Mouse (Mus musculus): ENCODE measurements around the gene Pank3. TPM values are rescaled to one million over a fixed set of nuclear protein-coding genes. Genes with fewer than 3 reads are reported as not detected.

Gene Pank3
- total and polyA plus RNA-seq, 3 experiments, result 18.2 to 40.2 (median 22.5) TPM

- no peaks in the 10 kb centered on the region for H3K27me3 ChIP-seq (replicated peaks)
- peaks cover 7 to 48% of the 10 kb centered on the region in 2 experiments; a peak in 3 of 4 replicates for H3K4me1 ChIP-seq (ENCODE audit: control insufficient read depth in 1 of 2, insufficient read depth in 2 of 2)
- H3K4me2 ChIP-seq (ENCODE audit: insufficient read depth, low read depth, poor library complexity, severe bottlenecking), result no peak overlapping the region
- dilution Hi-C loops (cut with MboI; ENCODE audit: extremely low pct_ligation_motif_present, extremely low pct_unique_long_range_greater_than_20kb, low sequenced_read_pairs), result no loop called here
- peak; percentile 42 for DNase-seq (ENCODE audit: extremely low read depth)
- peaks cover 62% of the 10 kb centered on the region for H3K79me2 ChIP-seq (replicated peaks; ENCODE audit: control insufficient read depth, extremely low read depth, insufficient read depth, poor library complexity, severe bottlenecking)
- H3K9me3 ChIP-seq (replicated peaks; ENCODE audit: low read length), result no peaks in the 10 kb centered on the region
- peaks cover 31 to 66% of the 10 kb centered on the region in 2 experiments for H3K36me3 ChIP-seq (replicated peaks in 1 of 2; ENCODE audit: control insufficient read depth in 1 of 2, insufficient read depth in 1 of 2, low read length in 1 of 2)
- TF ChIP-seq SIN3A (IDR thresholded peaks at IDR 0.05; ENCODE audit: low read length) (0 out of 2 replicates have a peak, but pooled peaks have one; percentile 13), ZMIZ1 (IDR thresholded peaks at IDR 0.05; ENCODE audit: low read depth, low read length) (no peak), GABPA (IDR thresholded peaks at IDR 0.05; ENCODE audit: insufficient replicate concordance, low read depth, low read length) (no peak), RCOR1 (conservative IDR thresholded peaks at IDR 0.05; ENCODE audit: low read depth, low read length) (0 out of 2 replicates have a peak, but pooled peaks have one; percentile 23), IRF4 (IDR thresholded peaks at IDR 0.05; ENCODE audit: low read depth, low read length) (peak; percentile 87), HCFC1 (IDR thresholded peaks at IDR 0.05; ENCODE audit: low read depth, low read length) (no peak), EP300 (IDR thresholded peaks at IDR 0.05; ENCODE audit: low read length) (peak; percentile 71), MEF2A (IDR thresholded peaks at IDR 0.05; ENCODE audit: borderline replicate concordance, low read depth, low read length) (peak; percentile 23; the same call in 1 of the 2 replicates), JUN (IDR thresholded peaks at IDR 0.05; ENCODE audit: insufficient read depth, low read depth, low read length) (peak; percentile 69; the same call in 1 of the 2 replicates), JUND (conservative IDR thresholded peaks at IDR 0.05; ENCODE audit: low read depth, low read length) (peak; percentile 88), USF2 (conservative IDR thresholded peaks at IDR 0.05; ENCODE audit: low read depth, low read length) (no peak), UBTF (IDR thresholded peaks at IDR 0.05; ENCODE audit: low read depth, low read length) (no peak)
- no peak overlapping the region for H3K27ac ChIP-seq (ENCODE audit: insufficient read depth, low read depth)
- in situ Hi-C loops (cut with MboI; ENCODE audit: low pct_ligation_motif_present, low pct_unique_long_range_greater_than_20kb, low sequenced_read_pairs), result loop anchor here (5.0 kb wide), 1 partner anchor 56 kb away; the partner anchor contains the start of gene Rars
- no peak overlapping the region for H3K9ac ChIP-seq (ENCODE audit: insufficient read depth, low read depth)
- no peak overlapping the region for H3K4me3 ChIP-seq (replicated peaks in 1 of 3; ENCODE audit: low read depth in 2 of 3, low read length in 2 of 3, poor library complexity in 1 of 3)
Observed at GRCm38 (mm10) chr11:35776452-35776851, 7.2 kb downstream of the Pank3 start.

GRCm38 (mm10) chr11:35780336-35780735 is 11.1 kb downstream of the Pank3 start:
- Histone ChIP-seq H3K9me3 (replicated peaks; ENCODE audit: low read length) (peaks cover 6% of the 10 kb centered on the region), H3K79me2 (replicated peaks; ENCODE audit: control insufficient read depth, extremely low read depth, insufficient read depth, poor library complexity, severe bottlenecking) (peaks cover 28% of the 10 kb centered on the region), H3K36me3 (replicated peaks in 1 of 2; ENCODE audit: control insufficient read depth in 1 of 2, insufficient read depth in 1 of 2, low read length in 1 of 2) (peaks cover 65 to 91% of the 10 kb centered on the region in 2 experiments), H3K27me3 (replicated peaks) (no peaks in the 10 kb centered on the region), H3K4me2 (ENCODE audit: insufficient read depth, low read depth, poor library complexity, severe bottlenecking) (no peak overlapping the region), H3K27ac (ENCODE audit: insufficient read depth, low read depth) (no peak overlapping the region), H3K4me3 (replicated peaks in 1 of 3; ENCODE audit: low read depth in 2 of 3, low read length in 2 of 3, poor library complexity in 1 of 3) (no peak overlapping the region), H3K4me1 (ENCODE audit: control insufficient read depth in 1 of 2, insufficient read depth in 2 of 2) (peaks cover 4 to 14% of the 10 kb centered on the region in 2 experiments; a peak in 3 of 4 replicates), H3K9ac (ENCODE audit: insufficient read depth, low read depth) (no peak overlapping the region)
- dilution Hi-C loops (cut with MboI; ENCODE audit: extremely low pct_ligation_motif_present, extremely low pct_unique_long_range_greater_than_20kb, low sequenced_read_pairs) (no loop called here), in situ Hi-C loops (cut with MboI; ENCODE audit: low pct_ligation_motif_present, low pct_unique_long_range_greater_than_20kb, low sequenced_read_pairs) (no loop called here)
- no peak for DNase-seq (ENCODE audit: extremely low read depth)
- no peak for TF ChIP-seq CHD1 (IDR thresholded peaks at IDR 0.05; ENCODE audit: low read depth, low read length)
- TF ChIP-seq EP300 (IDR thresholded peaks at IDR 0.05; ENCODE audit: low read length), result no peak
- no peak for TF ChIP-seq USF1 (IDR thresholded peaks at IDR 0.05; ENCODE audit: low read depth, low read length)
- TF ChIP-seq MAX (IDR thresholded peaks at IDR 0.05; ENCODE audit: low read length), result no peak
- TF ChIP-seq UBTF (IDR thresholded peaks at IDR 0.05; ENCODE audit: low read depth, low read length), result no peak
- no peak for TF ChIP-seq POLR2AphosphoS2 (IDR thresholded peaks at IDR 0.05; ENCODE audit: low read depth, low read length)
- no peak for TF ChIP-seq CHD2 (IDR thresholded peaks at IDR 0.05; ENCODE audit: low read length)
- TF ChIP-seq BHLHE40 (IDR thresholded peaks at IDR 0.05; ENCODE audit: low read depth, low read length), result no peak
- no peak for TF ChIP-seq E2F4 (IDR thresholded peaks at IDR 0.05; ENCODE audit: insufficient replicate concordance, low read depth, low read length)
- no peak for TF ChIP-seq ZC3H11A (IDR thresholded peaks at IDR 0.05; ENCODE audit: low read depth, low read length)
- no peak for TF ChIP-seq CTCF (conservative IDR thresholded peaks at IDR 0.05 in 1 of 2, IDR thresholded peaks at IDR 0.05 in 1 of 2; ENCODE audit: low read depth in 2 of 2, low read length in 2 of 2)
- TF ChIP-seq MAZ (IDR thresholded peaks at IDR 0.05; ENCODE audit: low read depth, low read length), result no peak
- TF ChIP-seq ZKSCAN1 (IDR thresholded peaks at IDR 0.05; ENCODE audit: borderline replicate concordance, low read depth, low read length), result no peak
- no peak for TF ChIP-seq KAT2A (IDR thresholded peaks at IDR 0.05; ENCODE audit: insufficient replicate concordance, low read length)
- no peak for TF ChIP-seq POLR2A (IDR thresholded peaks at IDR 0.05; ENCODE audit: low read depth, low read length)
- no peak for TF ChIP-seq MEF2A (IDR thresholded peaks at IDR 0.05; ENCODE audit: borderline replicate concordance, low read depth, low read length)
- TF ChIP-seq MYC (IDR thresholded peaks at IDR 0.05; ENCODE audit: low read depth, low read length), result no peak
- TF ChIP-seq MAFK (IDR thresholded peaks at IDR 0.05; ENCODE audit: insufficient replicate concordance, low read length), result no peak
- no peak for TF ChIP-seq ZNF384 (IDR thresholded peaks at IDR 0.05; ENCODE audit: low read depth, low read length)
- no peak for TF ChIP-seq TCF12 (IDR thresholded peaks at IDR 0.05; ENCODE audit: low read depth, low read length)
